Mouse (Mus musculus): Measurements from ENCODE around the gene Polr2c.

- TF ChIP-seq POLR2A (IDR thresholded peaks at IDR 0.05; ENCODE audit: borderline replicate concordance, insufficient read depth, low read length) = no peak
- TF ChIP-seq CTCF (IDR thresholded peaks at IDR 0.05; ENCODE audit: borderline replicate concordance, insufficient read depth, low read depth, low read length) = peak; percentile 80
These were observed 17.1 kb downstream of the Polr2c start for GRCm38 (mm10) chr8:94874358-94874757.
